Mouse (Mus musculus) MEL (cell line): Measurements from ENCODE around the gene Kdm7a. TPM values are rescaled to one million over a fixed set of nuclear protein-coding genes. Genes with fewer than 3 reads are reported as not detected.

Experiments
- DNase-seq: peaks from one replicate; pipeline ENCODE4 v3.0.0; 2011; ENCODE audit warnings: low read depth, low spot score
- H3K27ac ChIP-seq: 2 replicates; pipeline ENCODE4 v1.5.1; 2012; ENCODE audit warnings: low read depth, mild to moderate bottlenecking, control low read depth, low read length, moderate library complexity; ENCODE audit not compliant: control insufficient read depth
- H3K27me3 ChIP-seq, 2 experiments: fragments of 150-350 bp in 1 of 2; sonication (generic) in 1 of 2; 2 replicates each; pipeline ENCODE4 v1.6.1; 2012; ENCODE audit warnings: low read length in 2 of 2, mild to moderate bottlenecking in 2 of 2, improper control_type of control experiment in 1 of 2, moderate library complexity in 1 of 2; ENCODE audit not compliant: insufficient read depth in 2 of 2, control insufficient read depth in 1 of 2
- H3K36me3 ChIP-seq, 2 experiments: 2 replicates each; pipeline ENCODE4 v1.6.1; 2012 to 2014; ENCODE audit warnings: low read length in 2 of 2, improper control_type of control experiment in 1 of 2, inconsistent platforms in 1 of 2, mild to moderate bottlenecking in 1 of 2; ENCODE audit not compliant: insufficient read depth in 2 of 2, control insufficient read depth in 1 of 2
- H3K4me1 ChIP-seq, 2 experiments: fragments of 150-350 bp in 1 of 2; sonication (generic) in 1 of 2; 2 replicates each; pipeline ENCODE4 v1.6.1; 2012; ENCODE audit warnings: low read length in 2 of 2, improper control_type of control experiment in 1 of 2, mild to moderate bottlenecking in 1 of 2; ENCODE audit not compliant: insufficient read depth in 2 of 2, control insufficient read depth in 1 of 2
- H3K4me3 ChIP-seq, 2 experiments: fragments of 150-350 bp in 1 of 2; sonication (generic) in 1 of 2; 2 replicates each; pipeline ENCODE4 v1.5.1; 2012; ENCODE audit warnings: low read depth in 2 of 2, low read length in 2 of 2, mild to moderate bottlenecking in 2 of 2, moderate library complexity in 2 of 2, control low read depth in 1 of 2, improper control_type of control experiment in 1 of 2; ENCODE audit not compliant: control insufficient read depth in 1 of 2, insufficient read depth in 1 of 2
- H3K79me2 ChIP-seq: 2 replicates; pipeline ENCODE4 v1.6.1; 2012; ENCODE audit warnings: mild to moderate bottlenecking, low read length, moderate library complexity; ENCODE audit not compliant: control insufficient read depth, poor library complexity, insufficient read depth
- H3K9ac ChIP-seq: 2 replicates; pipeline ENCODE4 v1.6.1; 2012; ENCODE audit warnings: low read depth, mild to moderate bottlenecking, control low read depth, low read length, moderate library complexity; ENCODE audit not compliant: control insufficient read depth, poor library complexity, severe bottlenecking
- H3K9me3 ChIP-seq: fragments of 150-350 bp; sonication (generic); replicated peaks from 2 replicates; pipeline ENCODE4 v1.6.1; 2012; ENCODE audit warnings: mild to moderate bottlenecking, low read length, improper control_type of control experiment, moderate library complexity; ENCODE audit not compliant: insufficient read depth
- CHD1 ChIP-seq: IDR thresholded peaks from 2 replicates; pipeline ENCODE4 v1.6.1; 2012; ENCODE audit warnings: low read depth, mild to moderate bottlenecking, inconsistent platforms, low read length, improper control_type of control experiment
- CHD2 ChIP-seq: IDR thresholded peaks from 2 replicates; pipeline ENCODE4 v1.6.1; 2011; ENCODE audit warnings: low read length, improper control_type of control experiment
- CTCF ChIP-seq, 3 experiments: IDR thresholded peaks in 2 of 3; conservative IDR thresholded peaks in 1 of 3; 2 replicates each; pipeline ENCODE4 v1.5.1; 2011 to 2012; ENCODE audit warnings: low read length in 3 of 3, low read depth in 2 of 3, mild to moderate bottlenecking in 2 of 3, improper control_type of control experiment in 1 of 3, inconsistent platforms in 1 of 3, mixed read lengths in 1 of 3, moderate library complexity in 1 of 3; ENCODE audit not compliant: control insufficient read depth in 1 of 3, insufficient read depth in 1 of 3, poor library complexity in 1 of 3, severe bottlenecking in 1 of 3
- ELF1 ChIP-seq: IDR thresholded peaks from 2 replicates; pipeline ENCODE4 v1.6.1; 2014; ENCODE audit warnings: low read depth, mild to moderate bottlenecking, inconsistent platforms, low read length, improper control_type of control experiment, moderate library complexity
- JUND ChIP-seq: IDR thresholded peaks from 2 replicates; pipeline ENCODE4 v1.6.1; 2011; ENCODE audit warnings: low read depth, mild to moderate bottlenecking, improper control_type of control experiment, low read length
- MAFK ChIP-seq: IDR thresholded peaks from 2 replicates; pipeline ENCODE4 v1.6.1; 2011; ENCODE audit warnings: low read depth, mild to moderate bottlenecking, low read length, improper control_type of control experiment, borderline replicate concordance
- MAZ ChIP-seq: IDR thresholded peaks from 2 replicates; pipeline ENCODE4 v1.6.1; 2012; ENCODE audit warnings: low read depth, mild to moderate bottlenecking, inconsistent platforms, low read length, improper control_type of control experiment
- MEF2A ChIP-seq: IDR thresholded peaks from 2 replicates; pipeline ENCODE4 v1.6.1; 2014; ENCODE audit warnings: low read depth, mild to moderate bottlenecking, inconsistent platforms, low read length, improper control_type of control experiment; ENCODE audit not compliant: poor library complexity, insufficient replicate concordance, severe bottlenecking; ENCODE audit errors: extremely low read depth
- MYB ChIP-seq: IDR thresholded peaks from 2 replicates; pipeline ENCODE4 v1.6.1; 2011; ENCODE audit warnings: mild to moderate bottlenecking, low read depth, low read length, improper control_type of control experiment
- NELFE ChIP-seq: IDR thresholded peaks from 2 replicates; pipeline ENCODE4 v1.6.1; 2011; ENCODE audit warnings: low read depth, low read length, improper control_type of control experiment
- NRF1 ChIP-seq: IDR thresholded peaks from 2 replicates; pipeline ENCODE4 v1.6.1; 2014; ENCODE audit warnings: low read depth, mild to moderate bottlenecking, inconsistent platforms, low read length, improper control_type of control experiment, moderate library complexity; ENCODE audit not compliant: poor library complexity, insufficient read depth, severe bottlenecking
- POLR2A ChIP-seq, 2 experiments: IDR thresholded peaks; 2 replicates each; pipeline ENCODE4 v1.6.1; 2011 to 2012; ENCODE audit warnings: low read length in 2 of 2, mild to moderate bottlenecking in 2 of 2, control low read depth in 1 of 2, improper control_type of control experiment in 1 of 2, low read depth in 1 of 2, moderate library complexity in 1 of 2; ENCODE audit not compliant: control insufficient read depth in 1 of 2, insufficient read depth in 1 of 2, poor library complexity in 1 of 2
- POLR2AphosphoS2 ChIP-seq: IDR thresholded peaks from 2 replicates; pipeline ENCODE4 v1.6.1; 2011; ENCODE audit warnings: low read length, improper control_type of control experiment
- POLR2AphosphoS5 ChIP-seq: IDR thresholded peaks from 2 replicates; pipeline ENCODE4 v1.6.1; 2012; ENCODE audit warnings: low read depth, borderline replicate concordance, mild to moderate bottlenecking, inconsistent platforms, low read length, moderate library complexity, mixed read lengths
- RAD21 ChIP-seq: IDR thresholded peaks from 2 replicates; pipeline ENCODE4 v1.6.1; 2011; ENCODE audit warnings: mild to moderate bottlenecking, low read depth, low read length, improper control_type of control experiment
- SMC3 ChIP-seq: IDR thresholded peaks from 2 replicates; pipeline ENCODE4 v1.6.1; 2011; ENCODE audit warnings: low read depth, low read length, improper control_type of control experiment
- TAL1 ChIP-seq: IDR thresholded peaks from 2 replicates; pipeline ENCODE4 v1.6.1; 2012; ENCODE audit warnings: mild to moderate bottlenecking, inconsistent platforms, low read length, moderate library complexity, mixed read lengths
- TBP ChIP-seq: IDR thresholded peaks from 2 replicates; pipeline ENCODE4 v1.8.0; 2011; ENCODE audit warnings: low read depth, low read length, improper control_type of control experiment
- TCF12 ChIP-seq: IDR thresholded peaks from 2 replicates; pipeline ENCODE4 v1.6.1; 2014; ENCODE audit warnings: low read depth, mild to moderate bottlenecking, inconsistent platforms, low read length, improper control_type of control experiment, moderate library complexity
- UBTF ChIP-seq: IDR thresholded peaks from 2 replicates; pipeline ENCODE4 v1.6.1; 2012; ENCODE audit warnings: low read depth, mild to moderate bottlenecking, inconsistent platforms, low read length, improper control_type of control experiment, moderate library complexity, borderline replicate concordance; ENCODE audit not compliant: insufficient read depth
- USF1 ChIP-seq: IDR thresholded peaks from 2 replicates; pipeline ENCODE4 v1.6.1; 2014; ENCODE audit warnings: low read depth, mild to moderate bottlenecking, inconsistent platforms, low read length, improper control_type of control experiment, moderate library complexity
- USF2 ChIP-seq, 2 experiments: IDR thresholded peaks; 2 replicates each; pipeline ENCODE4 v1.6.1; 2011 to 2012; ENCODE audit warnings: improper control_type of control experiment in 2 of 2, low read length in 2 of 2, borderline replicate concordance in 1 of 2, inconsistent platforms in 1 of 2, low read depth in 1 of 2, mild to moderate bottlenecking in 1 of 2; ENCODE audit not compliant: insufficient read depth in 1 of 2
- ZC3H11A ChIP-seq: IDR thresholded peaks from 2 replicates; pipeline ENCODE4 v1.6.1; 2012; ENCODE audit warnings: low read depth, mild to moderate bottlenecking, inconsistent platforms, low read length, improper control_type of control experiment
- ZMIZ1 ChIP-seq: IDR thresholded peaks from 2 replicates; pipeline ENCODE4 v1.6.1; 2012; ENCODE audit warnings: low read depth, mild to moderate bottlenecking, inconsistent platforms, low read length, improper control_type of control experiment, moderate library complexity
- polyA plus RNA-seq, 2 experiments: library from polyadenylated mRNA; stranded (reverse) in 1 of 2; unstranded in 1 of 2; fragments of >175 nt in 1 of 2; fragments of >200 nt in 1 of 2; gene quantifications; 2 replicates each; pipeline versions ENCODE4 v1.2.1 to v1.2.4; 2012; ENCODE audit warnings: low replicate concordance in 2 of 2, low read depth in 1 of 2; ENCODE audit not compliant: insufficient read length in 2 of 2, insufficient read depth in 1 of 2, missing spikeins in 1 of 2
- total RNA-seq: library from RNA; depleted of rRNA; stranded (reverse); fragments of 300-350 nt; gene quantifications from 2 replicates; pipeline ENCODE4 v1.2.3, GENCODE M21; 2012

The Kdm7a gene
- total and polyA plus RNA-seq, 3 experiments = 1.7 to 2.5 TPM; not detected in 1

- Histone ChIP-seq H3K36me3 (no peaks in the 10 kb centered on the region), H3K79me2 (no peaks in the 10 kb centered on the region), H3K9ac (no peak overlapping the region), H3K9me3 (no peaks in the 10 kb centered on the region), H3K27me3 (no peaks in the 10 kb centered on the region), H3K4me3 (no peak overlapping the region), H3K27ac (no peak overlapping the region), H3K4me1 (no peaks in the 10 kb centered on the region)
- no peak for TF ChIP-seq NRF1
- TF ChIP-seq MEF2A = no peak
- TF ChIP-seq ZC3H11A = no peak
- TF ChIP-seq USF1 = no peak
- TF ChIP-seq ZMIZ1 = no peak
- no peak for TF ChIP-seq JUND
- no peak for TF ChIP-seq MYB
- TF ChIP-seq POLR2AphosphoS2 = no peak
- no peak for TF ChIP-seq MAZ
- TF ChIP-seq RAD21 = no peak
- TF ChIP-seq TCF12 = no peak
- DNase-seq = no peak
Observed at GRCm38 (mm10) chr6:39255271-39255670, 48.7 kb upstream of the Kdm7a start.

GRCm38 (mm10) chr6:39250055-39250454 lies 43.5 kb upstream of the Kdm7a start:
- Histone ChIP-seq H3K79me2 (no peaks in the 10 kb centered on the region), H3K27me3 (no peaks in the 10 kb centered on the region), H3K9ac (no peak overlapping the region), H3K27ac (no peak overlapping the region), H3K9me3 (no peaks in the 10 kb centered on the region), H3K4me3 (no peak overlapping the region), H3K4me1 (no peaks in the 10 kb centered on the region), H3K36me3 (no peaks in the 10 kb centered on the region)
- TF ChIP-seq TCF12 (no peak), ELF1 (no peak), NELFE (no peak), POLR2AphosphoS5 (no peak), MEF2A (no peak), POLR2A (IDR thresholded peaks at IDR 0.05; ENCODE audit: control insufficient read depth in 1 of 2, insufficient read depth in 1 of 2, low read depth in 1 of 2, low read length in 2 of 2, poor library complexity in 1 of 2) (no peak), RAD21 (peak; percentile 31), CHD1 (no peak), NRF1 (no peak), TAL1 (no peak), CTCF (IDR thresholded peaks at IDR 0.05 in 2 of 3, conservative IDR thresholded peaks at IDR 0.05 in 1 of 3; ENCODE audit: control insufficient read depth in 1 of 3, insufficient read depth in 1 of 3, low read depth in 2 of 3, low read length in 3 of 3, poor library complexity in 1 of 3, severe bottlenecking in 1 of 3) (peak in 2 of 3 experiments; percentile 31 to 33; a peak in 3 of 6 replicates), UBTF (no peak), MAZ (no peak), ZMIZ1 (no peak), SMC3 (peak; percentile 35; the same call in 1 of the 2 replicates), MAFK (no peak), TBP (no peak), CHD2 (no peak), USF2 (IDR thresholded peaks at IDR 0.05; ENCODE audit: borderline replicate concordance in 1 of 2, insufficient read depth in 1 of 2, low read depth in 1 of 2, low read length in 2 of 2) (no peak)
- peak; percentile 16 for DNase-seq
